Mouse (Mus musculus): ENCODE results near the gene Dcaf10.
"Not testable (repeated sequence)": the region's sequence is repeated elsewhere in the genome, so short reads cannot be mapped to it uniquely, and the experiment has no call there.

GRCm38 (mm10) chr4:45387296-45387695 is 45.4 kb downstream of the Dcaf10 start:
- TF ChIP-seq POLR2A (IDR thresholded peaks at IDR 0.05; ENCODE audit: control insufficient read depth, low read depth, low read length); CTCF (IDR thresholded peaks at IDR 0.05; ENCODE audit: control insufficient read depth, insufficient read depth, insufficient replicate concordance, low read depth, low read length): not testable (repeated sequence)

Data from testis, adult 2 months (tissue).